In genomic region chr4:55697108-55697507, GRCm38 (mm10) we compare ENCODE assay signal across 16 mouse cellular contexts.
A peak's percentile ranks its signal among the peaks of the same experiment; 100 is the strongest.
DNase-seq lines count a peak whose midpoint lies in the region; ATAC-seq and TF ChIP-seq lines count a peak whose summit lies in the region.
"Had no signal": no experiment of that assay in that cellular context is flagged by ENCODE, and none has a peak within 500 bp of the region (broad histone marks: within the 10 kb centered on the region; RNA-seq: fewer than 3 reads in every experiment).

No protein-coding gene starts in this region.

- ATAC-seq in hindbrain, embryonic 14.5 days (ENCODE audit: low FRiP score): no peak
- ATAC-seq in midbrain, embryonic 13.5 days: no peak
- ATAC-seq in midbrain, postnatal 0 days (ENCODE audit: low FRiP score): no peak
- ATAC-seq: forebrain, embryonic 15.5 days; hindbrain, embryonic 16.5 days; intestine, embryonic 16.5 days; liver, embryonic 12.5 days had no signal

- no peaks in the 10 kb centered on the region for H3K27me3 ChIP-seq in hindbrain, embryonic 14.5 days (ENCODE audit: control insufficient read depth, insufficient read depth, low read length)
- H3K27me3 ChIP-seq in hindbrain, embryonic 10.5 days (ENCODE audit: insufficient read depth, poor library complexity, severe bottlenecking): no peaks in the 10 kb centered on the region
- H3K27me3 ChIP-seq in midbrain, embryonic 13.5 days: no peaks in the 10 kb centered on the region
- no peaks in the 10 kb centered on the region for H3K27me3 ChIP-seq in midbrain, postnatal 0 days (ENCODE audit: insufficient read depth, low read length)
- H3K27me3 ChIP-seq: forebrain, embryonic 15.5 days; limb, embryonic 13.5 days; liver, embryonic 12.5 days had no signal

- no peak overlapping the region for H3K27ac ChIP-seq in hindbrain, embryonic 14.5 days
- H3K27ac ChIP-seq in hindbrain, embryonic 10.5 days: no peak overlapping the region
- no peak overlapping the region for H3K27ac ChIP-seq in midbrain, embryonic 13.5 days
- H3K27ac ChIP-seq in midbrain, postnatal 0 days (ENCODE audit: low read depth, low read length): no peak overlapping the region
- H3K27ac ChIP-seq: forebrain, embryonic 15.5 days; limb, embryonic 13.5 days; liver, embryonic 12.5 days had no signal

- H3K9me3 ChIP-seq in hindbrain, embryonic 14.5 days (ENCODE audit: control insufficient read depth, low read length): no peaks in the 10 kb centered on the region
- no peaks in the 10 kb centered on the region for H3K9me3 ChIP-seq in hindbrain, embryonic 10.5 days
- H3K9me3 ChIP-seq in midbrain, embryonic 13.5 days: no peaks in the 10 kb centered on the region
- H3K9me3 ChIP-seq in midbrain, postnatal 0 days (ENCODE audit: low read length): no peaks in the 10 kb centered on the region
- H3K9me3 ChIP-seq: forebrain, embryonic 15.5 days; limb, embryonic 13.5 days; liver, embryonic 12.5 days had no signal

- DNase-seq in hindbrain, embryonic 14.5 days (ENCODE audit: low spot score): peak; percentile 47
- DNase-seq in hindbrain, embryonic 10.5 days (ENCODE audit: low spot score): no peak
- DNase-seq in midbrain, postnatal 0 days (ENCODE audit: low spot score): no peak
- DNase-seq in brain, adult 2 months (ENCODE audit: low read depth, low spot score): peak; percentile 35
- DNase-seq in retina, embryonic 14.5 days (ENCODE audit: low spot score): peak; percentile 57
- DNase-seq in thymus, adult 18-20 months: no peak
- DNase-seq: cerebellum, adult 9-10 months; gastrocnemius, postnatal 36 days; heart, postnatal 36 days; lung, adult 18-20 months had no signal

- H3K9ac ChIP-seq in hindbrain, embryonic 14.5 days: no peak overlapping the region
- no peak overlapping the region for H3K9ac ChIP-seq in midbrain, embryonic 13.5 days (replicated peaks)
- no peak overlapping the region for H3K9ac ChIP-seq in midbrain, postnatal 0 days (replicated peaks; ENCODE audit: low read length, poor library complexity, severe bottlenecking)
- H3K9ac ChIP-seq: forebrain, embryonic 15.5 days; limb, embryonic 13.5 days; liver, embryonic 12.5 days had no signal

- no peaks in the 10 kb centered on the region for H3K36me3 ChIP-seq in hindbrain, embryonic 14.5 days (replicated peaks; ENCODE audit: control insufficient read depth, insufficient read depth)
- H3K36me3 ChIP-seq in hindbrain, embryonic 10.5 days: no peaks in the 10 kb centered on the region
- H3K36me3 ChIP-seq in midbrain, embryonic 13.5 days: no peaks in the 10 kb centered on the region
- no peaks in the 10 kb centered on the region for H3K36me3 ChIP-seq in midbrain, postnatal 0 days (ENCODE audit: insufficient read depth, low read length)
- H3K36me3 ChIP-seq: forebrain, embryonic 15.5 days; limb, embryonic 13.5 days; liver, embryonic 12.5 days had no signal

- H3K4me1 ChIP-seq in hindbrain, embryonic 14.5 days (replicated peaks; ENCODE audit: control insufficient read depth, insufficient read depth, low read length): no peaks in the 10 kb centered on the region; the same call in 1 of the 2 replicates
- H3K4me1 ChIP-seq in hindbrain, embryonic 10.5 days (replicated peaks): no peaks in the 10 kb centered on the region; the same call in 1 of the 2 replicates
- H3K4me1 ChIP-seq in midbrain, embryonic 13.5 days (replicated peaks): peaks cover 13% of the 10 kb centered on the region
- no peaks in the 10 kb centered on the region for H3K4me1 ChIP-seq in midbrain, postnatal 0 days (ENCODE audit: insufficient read depth, low read length)
- H3K4me1 ChIP-seq: forebrain, embryonic 15.5 days; liver, embryonic 12.5 days had no signal

- H3K4me3 ChIP-seq in hindbrain, embryonic 14.5 days (replicated peaks; ENCODE audit: low read length): no peak overlapping the region
- no peak overlapping the region for H3K4me3 ChIP-seq in hindbrain, embryonic 10.5 days
- H3K4me3 ChIP-seq in midbrain, embryonic 13.5 days (replicated peaks): no peak overlapping the region
- H3K4me3 ChIP-seq in midbrain, postnatal 0 days (ENCODE audit: low read depth, low read length): no peak overlapping the region
- H3K4me3 ChIP-seq: forebrain, embryonic 15.5 days; limb, embryonic 13.5 days; liver, embryonic 12.5 days had no signal

- TF ChIP-seq CTCF in midbrain, postnatal 0 days (IDR thresholded peaks at IDR 0.05): no peak

- no peak overlapping the region for H3K4me2 ChIP-seq in hindbrain, embryonic 14.5 days (replicated peaks)
- H3K4me2 ChIP-seq in midbrain, embryonic 13.5 days (replicated peaks): 0 out of 2 replicates have a peak overlapping the region, but pooled peaks have one; percentile 15
- H3K4me2 ChIP-seq in midbrain, postnatal 0 days (ENCODE audit: low read depth, low read length, poor library complexity, severe bottlenecking): no peak overlapping the region
- H3K4me2 ChIP-seq: forebrain, embryonic 15.5 days; limb, embryonic 13.5 days; liver, embryonic 12.5 days had no signal

- 52% methylated on average over 12 of the region's 12 CpGs for WGBS in hindbrain, embryonic 14.5 days
- 64% methylated on average over 12 of the region's 12 CpGs for WGBS in hindbrain, embryonic 10.5 days
- 33% methylated on average over 12 of the region's 12 CpGs for WGBS in midbrain, embryonic 13.5 days
- 21% methylated on average over 12 of the region's 12 CpGs for WGBS in midbrain, postnatal 0 days

Comparison
In these comparisons a context has a peak if more than half of its experiments do, and no peak if none do; other contexts are left out.
1. DNase-seq: peak in hindbrain, embryonic 14.5 days (single experiment), brain, adult 2 months (single experiment) and retina, embryonic 14.5 days (single experiment); none in hindbrain, embryonic 10.5 days (single experiment), midbrain, postnatal 0 days (single experiment) and thymus, adult 18-20 months (0 of 2).